Mouse (Mus musculus) cerebellum, adult 2 months (tissue): ENCODE measurements around the gene Cacna1s.

Experiments used
- CTCF ChIP-seq: fragments of 200-500 bp; IDR thresholded peaks from 2 replicates; pipeline ENCODE4 v1.5.1; 2011; ENCODE audit warnings: low read depth, mild to moderate bottlenecking, control low read depth, low read length, moderate library complexity, borderline replicate concordance; ENCODE audit not compliant: insufficient read depth
- POLR2A ChIP-seq: fragments of 200-500 bp; IDR thresholded peaks from 2 replicates; pipeline ENCODE4 v1.6.1; 2011; ENCODE audit warnings: low read length, control low read depth, borderline replicate concordance; ENCODE audit not compliant: insufficient read depth

GRCm38 (mm10) chr1:136127856-136128255, 75.3 kb downstream of the Cacna1s start:
- TF ChIP-seq CTCF (no peak), POLR2A (no peak)
